In genomic region chr7:56421946-56422345, GRCm38 (mm10) we compare ENCODE assay signal across 11 mouse cellular contexts.
DNase-seq lines count a peak whose midpoint lies in the region; ATAC-seq lines count a peak whose summit lies in the region.
"Had no signal": no experiment of that assay in that cellular context is flagged by ENCODE, and none has a peak within 500 bp of the region (broad histone marks: within the 10 kb centered on the region; RNA-seq: fewer than 3 reads in every experiment).

No protein-coding gene starts in this region.

- H3K4me2 ChIP-seq in forebrain, embryonic 16.5 days (ENCODE audit: low read length), result no peak overlapping the region
- H3K4me2 ChIP-seq: embryonic facial prominence, embryonic 15.5 days; hindbrain, embryonic 15.5 days had no signal

- no peak overlapping the region for H3K27ac ChIP-seq in forebrain, embryonic 16.5 days (ENCODE audit: low read length)
- H3K27ac ChIP-seq: embryonic facial prominence, embryonic 15.5 days; hindbrain, embryonic 15.5 days had no signal

- ATAC-seq in megakaryocyte, adult 5-6 weeks (ENCODE audit: poor library complexity, severe bottlenecking), result no peak
- ATAC-seq in forebrain, embryonic 16.5 days, result peak; percentile 68

- no peaks in the 10 kb centered on the region for H3K4me1 ChIP-seq in megakaryocyte, embryonic 14.5 days
- peaks cover 14% of the 10 kb centered on the region for H3K4me1 ChIP-seq in forebrain, embryonic 16.5 days (replicated peaks; ENCODE audit: control insufficient read depth, insufficient read depth, low read length)

- no peak overlapping the region for H3K9ac ChIP-seq in forebrain, embryonic 16.5 days (replicated peaks; ENCODE audit: low read depth, low read length)
- H3K9ac ChIP-seq: embryonic facial prominence, embryonic 15.5 days; hindbrain, embryonic 15.5 days had no signal

- no peaks in the 10 kb centered on the region for H3K27me3 ChIP-seq in megakaryocyte, embryonic 14.5 days (replicated peaks)
- no peaks in the 10 kb centered on the region for H3K27me3 ChIP-seq in forebrain, embryonic 16.5 days (replicated peaks; ENCODE audit: control insufficient read depth, insufficient read depth, low read length)
- H3K27me3 ChIP-seq: embryonic facial prominence, embryonic 15.5 days; hindbrain, embryonic 15.5 days had no signal

- intact Hi-C loops in left cerebral cortex, postnatal 25 days (cut with DNase I), result no loop called here
- intact Hi-C loops in heart, postnatal 36 days (cut with DNase I), result no loop called here

- H3K4me3 ChIP-seq in megakaryocyte, embryonic 14.5 days (replicated peaks), result peak overlapping the region; percentile 23
- H3K4me3 ChIP-seq in forebrain, embryonic 16.5 days (replicated peaks; ENCODE audit: low read length), result no peak overlapping the region
- H3K4me3 ChIP-seq: embryonic facial prominence, embryonic 15.5 days; hindbrain, embryonic 15.5 days had no signal

- WGBS in forebrain, embryonic 16.5 days, result 51% methylated on average over 2 of the region's 2 CpGs

- no peaks in the 10 kb centered on the region for H3K9me3 ChIP-seq in megakaryocyte, embryonic 14.5 days
- no peaks in the 10 kb centered on the region for H3K9me3 ChIP-seq in forebrain, embryonic 16.5 days (ENCODE audit: control insufficient read depth, low read length)
- H3K9me3 ChIP-seq: embryonic facial prominence, embryonic 15.5 days; hindbrain, embryonic 15.5 days had no signal

- peak; percentile 3 for DNase-seq in adrenal gland, postnatal 25 days
- peak; percentile 24 to 83 for DNase-seq in left cerebral cortex, postnatal 25 days (ENCODE audit: low spot score in 2 of 2)
- no peak for DNase-seq in kidney, postnatal 4 days
- no peak for DNase-seq in heart, postnatal 36 days
- DNase-seq in gastrocnemius, postnatal 4 days (ENCODE audit: low spot score in 2 of 2), result no peak
- DNase-seq: thymus, postnatal 4 days had no signal

- H3K36me3 ChIP-seq in megakaryocyte, embryonic 14.5 days (replicated peaks; ENCODE audit: low read length), result no peaks in the 10 kb centered on the region
- no peaks in the 10 kb centered on the region for H3K36me3 ChIP-seq in forebrain, embryonic 16.5 days (ENCODE audit: control insufficient read depth, insufficient read depth)
- H3K36me3 ChIP-seq: embryonic facial prominence, embryonic 15.5 days; hindbrain, embryonic 15.5 days had no signal

Comparison
In these comparisons a context has a peak if more than half of its experiments do, and no peak if none do; other contexts are left out.
1. DNase-seq: peak in adrenal gland, postnatal 25 days (single experiment) and left cerebral cortex, postnatal 25 days (2 of 2); none in kidney, postnatal 4 days (0 of 2), heart, postnatal 36 days (0 of 2) and gastrocnemius, postnatal 4 days (0 of 2).